Mouse (Mus musculus): Measurements from ENCODE around the gene Procr. TPM values are rescaled to one million over a fixed set of nuclear protein-coding genes. Genes with fewer than 3 reads are reported as not detected.

Gene Procr
- total and polyA plus RNA-seq, 2 experiments: 0.46 to 0.73 TPM

DNA sequence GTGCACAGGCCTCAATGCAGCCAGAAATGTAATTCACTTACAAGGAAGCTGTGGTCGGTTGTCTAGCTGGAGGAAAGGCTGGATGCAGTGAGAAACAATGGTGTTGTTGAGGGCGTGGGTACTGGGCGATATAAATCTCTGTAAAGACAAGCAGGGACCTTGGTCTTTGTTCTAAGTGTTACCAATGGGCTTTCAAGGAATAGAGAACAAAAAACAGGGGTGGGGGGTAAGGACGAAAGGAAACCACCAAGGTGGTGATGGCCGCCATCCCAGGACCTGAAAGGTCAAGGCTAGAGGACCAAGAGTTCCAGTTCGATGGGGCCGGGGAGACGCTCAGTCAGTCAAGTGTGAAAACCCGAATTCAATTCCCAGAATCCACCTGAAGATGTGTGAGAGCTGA is 13.1 kb upstream of the Procr start:
- no peak overlapping the region for H3K4me3 ChIP-seq (ENCODE audit: insufficient read depth, low read depth, low read length)
- WGBS: 79% methylated on average over 9 of the region's 9 CpGs
- no peak overlapping the region for H3K9ac ChIP-seq (ENCODE audit: low read depth, low read length)
- H3K27ac ChIP-seq (replicated peaks; ENCODE audit: insufficient read depth, low read depth, low read length): no peak overlapping the region
- no peaks in the 10 kb centered on the region for H3K27me3 ChIP-seq (ENCODE audit: control insufficient read depth, insufficient read depth, low read length)
- no peaks in the 10 kb centered on the region for H3K79me2 ChIP-seq (ENCODE audit: control insufficient read depth, insufficient read depth, low read length)
- TF ChIP-seq CTCF (IDR thresholded peaks at IDR 0.05; ENCODE audit: low read depth, low read length) (no peak), POLR2A (IDR thresholded peaks at IDR 0.05; ENCODE audit: extremely low read depth, insufficient read depth, low read length) (no peak)
- no peak for DNase-seq (ENCODE audit: extremely low read depth, low read depth, low spot score)
- H3K4me1 ChIP-seq (ENCODE audit: control insufficient read depth, insufficient read depth, low read length): no peaks in the 10 kb centered on the region
- no peaks in the 10 kb centered on the region for H3K36me3 ChIP-seq (ENCODE audit: control insufficient read depth, insufficient read depth, low read length)

DNA sequence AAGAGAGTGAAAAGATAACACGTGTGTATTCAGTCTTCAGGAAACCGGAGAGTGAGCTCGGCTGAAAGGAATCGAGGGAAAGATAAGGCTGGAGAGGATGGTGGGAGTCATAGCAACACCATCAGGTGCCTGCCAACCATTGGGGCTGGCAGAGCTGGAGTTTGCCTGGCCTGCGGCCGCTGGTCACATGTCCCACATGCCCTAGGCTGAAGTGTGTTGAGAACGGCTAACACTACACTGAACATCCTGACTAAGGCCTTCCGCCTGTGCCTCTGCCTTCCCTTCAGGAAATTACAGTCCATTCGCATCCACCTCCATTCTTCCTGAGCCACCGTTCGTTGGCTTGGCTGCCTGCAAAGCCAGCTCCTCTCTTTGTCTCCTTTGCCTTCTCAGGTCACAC is 8.7 kb upstream of the Procr start:
- WGBS: 73% methylated on average over 11 of the region's 11 CpGs
- DNase-seq (ENCODE audit: extremely low read depth, low read depth, low spot score): no peak
- no peaks in the 10 kb centered on the region for H3K79me2 ChIP-seq (ENCODE audit: control insufficient read depth, insufficient read depth, low read length)
- H3K9ac ChIP-seq (ENCODE audit: low read depth, low read length): no peak overlapping the region
- no peaks in the 10 kb centered on the region for H3K27me3 ChIP-seq (ENCODE audit: control insufficient read depth, insufficient read depth, low read length)
- TF ChIP-seq POLR2A (IDR thresholded peaks at IDR 0.05; ENCODE audit: extremely low read depth, insufficient read depth, low read length) (no peak), CTCF (IDR thresholded peaks at IDR 0.05; ENCODE audit: low read depth, low read length) (no peak)
- H3K4me1 ChIP-seq (ENCODE audit: control insufficient read depth, insufficient read depth, low read length): no peaks in the 10 kb centered on the region
- H3K4me3 ChIP-seq (ENCODE audit: insufficient read depth, low read depth, low read length): no peak overlapping the region
- no peak overlapping the region for H3K27ac ChIP-seq (replicated peaks; ENCODE audit: insufficient read depth, low read depth, low read length)
- no peaks in the 10 kb centered on the region for H3K36me3 ChIP-seq (ENCODE audit: control insufficient read depth, insufficient read depth, low read length)

DNA sequence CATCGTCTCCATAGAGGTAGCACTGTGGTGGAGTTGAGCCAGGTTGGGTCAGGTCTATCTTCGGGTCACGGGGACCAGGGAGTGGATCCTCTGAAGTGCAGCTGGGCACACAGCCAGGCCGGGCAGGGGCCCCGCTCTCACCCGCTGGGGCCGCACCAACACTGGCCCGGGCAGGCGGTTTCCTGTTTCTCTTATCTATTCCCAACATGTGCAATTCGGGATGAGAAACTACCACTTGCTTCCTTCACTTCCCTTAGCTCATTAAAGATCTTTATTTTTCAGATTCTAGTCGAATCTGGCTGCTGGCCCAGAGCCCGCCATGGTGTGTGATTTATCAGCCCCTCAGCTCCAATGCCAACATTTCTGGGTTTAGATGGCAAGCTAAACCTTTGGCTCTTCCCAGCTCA is 8.0 kb upstream of the Procr start:
- DNase-seq (ENCODE audit: extremely low read depth, low read depth, low spot score): no peak
- Histone ChIP-seq H3K36me3 (ENCODE audit: control insufficient read depth, insufficient read depth, low read length) (no peaks in the 10 kb centered on the region), H3K79me2 (ENCODE audit: control insufficient read depth, insufficient read depth, low read length) (no peaks in the 10 kb centered on the region), H3K4me1 (ENCODE audit: control insufficient read depth, insufficient read depth, low read length) (no peaks in the 10 kb centered on the region), H3K9ac (ENCODE audit: low read depth, low read length) (no peak overlapping the region), H3K4me3 (ENCODE audit: insufficient read depth, low read depth, low read length) (no peak overlapping the region), H3K27me3 (ENCODE audit: control insufficient read depth, insufficient read depth, low read length) (no peaks in the 10 kb centered on the region), H3K27ac (replicated peaks; ENCODE audit: insufficient read depth, low read depth, low read length) (no peak overlapping the region)
- TF ChIP-seq POLR2A (IDR thresholded peaks at IDR 0.05; ENCODE audit: extremely low read depth, insufficient read depth, low read length): no peak
- TF ChIP-seq CTCF (IDR thresholded peaks at IDR 0.05; ENCODE audit: low read depth, low read length): no peak
- 71% methylated on average over 12 of the region's 12 CpGs for WGBS

DNA sequence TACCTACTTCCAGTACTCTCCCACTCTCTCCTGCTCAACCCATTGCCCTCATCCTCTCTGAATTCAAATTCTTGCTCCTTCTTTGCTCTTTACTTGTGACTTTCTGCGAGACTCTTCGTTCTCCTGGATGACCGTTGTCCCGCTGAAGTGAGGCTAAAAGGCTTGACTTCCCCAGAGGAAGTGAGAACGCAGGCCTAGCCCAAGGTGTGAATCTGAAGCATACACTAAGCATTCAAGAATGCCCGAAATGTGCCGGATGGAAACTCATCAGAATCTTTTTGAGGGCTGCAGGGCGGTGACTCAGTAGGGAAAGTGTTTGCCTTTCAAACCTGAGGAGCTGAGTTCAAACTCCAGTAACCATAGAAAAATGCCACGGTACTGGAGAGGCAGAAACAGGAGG is 7.6 kb upstream of the Procr start:
- no peak overlapping the region for H3K27ac ChIP-seq (replicated peaks; ENCODE audit: insufficient read depth, low read depth, low read length)
- no peak overlapping the region for H3K4me3 ChIP-seq (ENCODE audit: insufficient read depth, low read depth, low read length)
- no peaks in the 10 kb centered on the region for H3K4me1 ChIP-seq (ENCODE audit: control insufficient read depth, insufficient read depth, low read length)
- no peak for TF ChIP-seq CTCF (IDR thresholded peaks at IDR 0.05; ENCODE audit: low read depth, low read length)
- no peak for TF ChIP-seq POLR2A (IDR thresholded peaks at IDR 0.05; ENCODE audit: extremely low read depth, insufficient read depth, low read length)
- H3K36me3 ChIP-seq (ENCODE audit: control insufficient read depth, insufficient read depth, low read length): no peaks in the 10 kb centered on the region
- WGBS: 86% methylated on average over 9 of the region's 9 CpGs
- H3K79me2 ChIP-seq (ENCODE audit: control insufficient read depth, insufficient read depth, low read length): no peaks in the 10 kb centered on the region
- DNase-seq (ENCODE audit: extremely low read depth, low read depth, low spot score): no peak
- no peak overlapping the region for H3K9ac ChIP-seq (ENCODE audit: low read depth, low read length)
- no peaks in the 10 kb centered on the region for H3K27me3 ChIP-seq (ENCODE audit: control insufficient read depth, insufficient read depth, low read length)

DNA sequence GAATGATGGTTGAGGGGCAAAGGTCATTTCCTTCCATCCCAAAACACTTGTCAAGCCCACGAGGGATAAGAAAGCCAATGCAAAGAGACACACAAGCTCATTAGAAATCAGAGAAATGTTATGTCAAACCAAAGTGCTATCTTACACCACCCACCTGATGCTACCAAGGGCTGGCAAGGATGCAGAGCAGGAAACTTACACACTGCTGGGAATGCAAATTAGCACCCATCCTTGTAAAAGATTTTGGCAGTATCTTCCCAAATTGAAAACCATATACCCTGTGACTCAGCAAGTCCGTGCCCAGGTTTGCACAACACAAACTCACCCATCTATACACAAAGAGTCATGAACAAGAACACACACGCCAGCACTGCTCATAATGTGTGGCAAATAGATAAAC is 5.4 kb upstream of the Procr start:
- no peaks in the 10 kb centered on the region for H3K36me3 ChIP-seq (ENCODE audit: control insufficient read depth, insufficient read depth, low read length)
- no peak for DNase-seq (ENCODE audit: extremely low read depth, low read depth, low spot score)
- 70% methylated on average over 3 of the region's 3 CpGs for WGBS
- H3K4me3 ChIP-seq (ENCODE audit: insufficient read depth, low read depth, low read length): no peak overlapping the region
- H3K79me2 ChIP-seq (ENCODE audit: control insufficient read depth, insufficient read depth, low read length): no peaks in the 10 kb centered on the region
- no peaks in the 10 kb centered on the region for H3K4me1 ChIP-seq (ENCODE audit: control insufficient read depth, insufficient read depth, low read length)
- TF ChIP-seq POLR2A (IDR thresholded peaks at IDR 0.05; ENCODE audit: extremely low read depth, insufficient read depth, low read length): no peak
- TF ChIP-seq CTCF (IDR thresholded peaks at IDR 0.05; ENCODE audit: low read depth, low read length): no peak
- no peak overlapping the region for H3K27ac ChIP-seq (replicated peaks; ENCODE audit: insufficient read depth, low read depth, low read length)
- no peak overlapping the region for H3K9ac ChIP-seq (ENCODE audit: low read depth, low read length)
- no peaks in the 10 kb centered on the region for H3K27me3 ChIP-seq (ENCODE audit: control insufficient read depth, insufficient read depth, low read length)

DNA sequence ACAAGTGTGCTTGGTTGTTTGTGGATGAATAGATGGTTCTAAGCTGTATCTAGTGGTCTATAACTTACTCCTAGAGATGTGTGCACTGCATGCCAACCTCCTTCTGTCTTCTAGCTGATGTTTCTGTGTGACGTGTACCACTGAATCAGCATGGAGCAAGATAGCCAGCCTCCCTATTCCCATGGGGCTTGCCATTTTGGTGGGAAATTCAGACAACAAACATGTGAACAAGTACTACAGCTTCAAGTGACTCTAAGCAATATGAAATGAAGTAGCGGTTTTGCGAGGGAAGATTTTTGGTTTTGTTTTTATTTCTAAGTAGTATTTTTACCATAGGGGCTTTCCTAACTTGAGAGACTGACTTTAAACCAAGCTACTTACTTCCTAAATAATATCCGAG is 1.5 kb upstream of the Procr start:
- TF ChIP-seq POLR2A (IDR thresholded peaks at IDR 0.05; ENCODE audit: extremely low read depth, insufficient read depth, low read length): no peak
- no peak for TF ChIP-seq CTCF (IDR thresholded peaks at IDR 0.05; ENCODE audit: low read depth, low read length)
- H3K36me3 ChIP-seq (ENCODE audit: control insufficient read depth, insufficient read depth, low read length): no peaks in the 10 kb centered on the region
- H3K4me3 ChIP-seq (ENCODE audit: insufficient read depth, low read depth, low read length): no peak overlapping the region
- no peaks in the 10 kb centered on the region for H3K4me1 ChIP-seq (ENCODE audit: control insufficient read depth, insufficient read depth, low read length)
- 0 out of 2 replicates have a peak, but pooled peaks cover 4% of the 10 kb centered on the region for H3K27me3 ChIP-seq (ENCODE audit: control insufficient read depth, insufficient read depth, low read length)
- DNase-seq (ENCODE audit: extremely low read depth, low read depth, low spot score): no peak
- H3K27ac ChIP-seq (replicated peaks; ENCODE audit: insufficient read depth, low read depth, low read length): no peak overlapping the region
- no peaks in the 10 kb centered on the region for H3K79me2 ChIP-seq (ENCODE audit: control insufficient read depth, insufficient read depth, low read length)
- no peak overlapping the region for H3K9ac ChIP-seq (ENCODE audit: low read depth, low read length)
- 91% methylated on average over 4 of the region's 4 CpGs for WGBS
